23 mouse cellular contexts compared by ENCODE assay signal in the genomic region with DNA sequence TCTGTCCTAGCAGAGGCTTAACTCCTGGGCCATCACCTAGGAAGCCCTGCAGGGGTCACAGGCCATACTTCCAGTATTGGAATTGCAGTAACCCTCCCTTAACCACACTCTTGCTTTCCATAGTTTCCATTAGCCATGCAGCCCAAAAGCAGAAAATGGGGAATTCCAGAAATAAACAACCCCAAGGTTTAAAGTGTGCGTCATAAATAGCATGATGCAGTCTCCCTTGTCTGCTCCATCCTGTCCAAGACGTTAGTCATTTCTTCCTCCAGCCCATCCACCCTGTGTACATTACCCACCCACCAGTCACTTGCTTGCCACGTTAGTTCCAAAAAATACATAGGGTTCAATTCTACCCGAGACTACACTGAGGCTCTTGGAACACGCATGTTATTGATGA. TPM values are rescaled to one million over a fixed set of nuclear protein-coding genes. Genes with fewer than 3 reads are reported as not detected.
DNase-seq lines count a peak whose midpoint lies in the region; ATAC-seq and TF ChIP-seq lines count a peak whose summit lies in the region.
"Had no signal": no experiment of that assay in that cellular context is flagged by ENCODE, and none has a peak within 500 bp of the region (broad histone marks: within the 10 kb centered on the region; RNA-seq: fewer than 3 reads in every experiment).

No protein-coding gene starts in this region.

- CTCF ChIA-PET in Patski (lab: Charles Lee), result no interaction called here

- WGBS in intestine, postnatal 0 days, result 71% methylated on average over 5 of the region's 5 CpGs
- WGBS in intestine, embryonic 15.5 days, result 74% methylated on average over 5 of the region's 5 CpGs

- in situ Hi-C loops in Patski (cut with MboI; ENCODE audit: low pct_unique_long_range_greater_than_20kb), result no loop called here

- no peak for ATAC-seq in intestine, postnatal 0 days
- no peak for ATAC-seq in intestine, embryonic 15.5 days
- no peak for ATAC-seq in Patski
- ATAC-seq: activated CD4-positive, CD25-positive, alpha-beta regulatory T cell, adult 4 months; CD4-positive, CD25-positive, alpha-beta regulatory T cell, adult 4 months had no signal

- no peak overlapping the region for H3K4me2 ChIP-seq in intestine, postnatal 0 days (replicated peaks; ENCODE audit: low read depth)
- no peak overlapping the region for H3K4me2 ChIP-seq in intestine, embryonic 15.5 days (replicated peaks)

- no peaks in the 10 kb centered on the region for H3K9me3 ChIP-seq in intestine, postnatal 0 days (ENCODE audit: control insufficient read depth)
- H3K9me3 ChIP-seq in intestine, embryonic 15.5 days, result no peaks in the 10 kb centered on the region
- H3K9me3 ChIP-seq: G1E had no signal

- H3K4me1 ChIP-seq in intestine, postnatal 0 days (replicated peaks; ENCODE audit: control insufficient read depth, insufficient read depth, low read length), result no peaks in the 10 kb centered on the region; the same call in 1 of the 2 replicates
- peaks cover 20% of the 10 kb centered on the region for H3K4me1 ChIP-seq in intestine, embryonic 15.5 days (replicated peaks)

- H3K9ac ChIP-seq in intestine, postnatal 0 days (ENCODE audit: low read depth, low read length), result no peak overlapping the region
- H3K9ac ChIP-seq in intestine, embryonic 15.5 days, result no peak overlapping the region

- peak overlapping the region; percentile 50 for H3K27ac ChIP-seq in intestine, postnatal 0 days (ENCODE audit: low read depth, low read length)
- no peak overlapping the region for H3K27ac ChIP-seq in intestine, embryonic 15.5 days

- DNase-seq in 3T3-L1 (ENCODE audit: low read depth, low spot score) (peak; percentile 51), NIH3T3 (ENCODE audit: low read depth) (peak; percentile 78), Patski (ENCODE audit: low read depth, low spot score) (peak; percentile 25), liver (no peak)
- DNase-seq in spleen, adult 12 weeks (ENCODE audit: low spot score), result no peak
- DNase-seq in urinary bladder, postnatal 25 days (ENCODE audit: low spot score), result no peak
- DNase-seq: adrenal gland, adult 2 months; adrenal gland, adult 8-10 months; adrenal gland, postnatal 10 days; adrenal gland, postnatal 14 days; adrenal gland, postnatal 25 days; adrenal gland, postnatal 36 days; B cell, adult 2 months; cerebellum, adult 11 months; cerebellum, adult 11-12 months; cerebellum, adult 18-20 months; cerebellum, adult 2 months; cerebellum, adult 8-10 months had no signal

- POLR2A ChIA-PET in Patski (lab: Charles Lee), result interaction anchor here (0.5 kb wide), 1 partner anchor 205 kb away, joined by 3 read pairs; no protein-coding TSS in a partner anchor

- TF ChIP-seq CTCF in intestine, postnatal 0 days (IDR thresholded peaks at IDR 0.05; ENCODE audit: low read depth), result no peak
- TF ChIP-seq CTCF in Patski (IDR thresholded peaks at IDR 0.05), result no peak

- no peaks in the 10 kb centered on the region for H3K27me3 ChIP-seq in intestine, postnatal 0 days (replicated peaks; ENCODE audit: control insufficient read depth, insufficient read depth, low read length)
- no peaks in the 10 kb centered on the region for H3K27me3 ChIP-seq in intestine, embryonic 15.5 days (replicated peaks)
- no peaks in the 10 kb centered on the region for H3K27me3 ChIP-seq in Patski

- H3K4me3 ChIP-seq in intestine, postnatal 0 days (ENCODE audit: low read depth, low read length), result no peak overlapping the region
- no peak overlapping the region for H3K4me3 ChIP-seq in intestine, embryonic 15.5 days (replicated peaks)

- peaks cover 14% of the 10 kb centered on the region; the same call in 1 of the 2 replicates for H3K36me3 ChIP-seq in intestine, postnatal 0 days (ENCODE audit: control insufficient read depth, insufficient read depth)
- H3K36me3 ChIP-seq in intestine, embryonic 15.5 days, result no peaks in the 10 kb centered on the region
- H3K36me3 ChIP-seq: G1E had no signal

RNA-seq across cellular contexts. Expression of a gene that starts 13.7 kb away (rescaled TPM):
- polyA plus RNA-seq in intestine, postnatal 0 days (2015; fragmentation: Nextera tagmentation; extraction: Ambion mirVana), result 7,315 and 7,837 TPM in 2 replicates
- 291 and 368 TPM in 2 replicates for polyA plus RNA-seq in intestine, embryonic 15.5 days (2015; fragmentation: Nextera tagmentation; extraction: Ambion mirVana)
- polyA plus RNA-seq in Patski (2021), result not detected
- polyA plus RNA-seq: activated CD4-positive, CD25-positive, alpha-beta regulatory T cell, adult 4 months; adrenal gland, adult 2 months; CD4-positive, CD25-positive, alpha-beta regulatory T cell, adult 4 months; cerebellum, adult 2 months had no signal

Comparison
In these comparisons a context has a peak if more than half of its experiments do, and no peak if none do; other contexts are left out.
1. DNase-seq: peak in 3T3-L1 (single experiment), NIH3T3 (single experiment) and Patski (single experiment); none in spleen, adult 12 weeks (single experiment), urinary bladder, postnatal 25 days (single experiment) and liver (single experiment).
2. RNA of a gene that starts 13.7 kb away (polyA plus RNA-seq): 7,315 to 7,837 TPM in intestine, postnatal 0 days and 291 to 368 TPM in intestine, embryonic 15.5 days; not detected in Patski (single experiment); every median in the first group is over 100 times any median in the second.